Mouse (Mus musculus) adrenal gland, adult (tissue): Measurements from ENCODE around the gene Rprd1b.

Source experiments
- DNase-seq, 2 experiments: peaks; one replicate each; pipeline ENCODE4 v3.0.0; 2022 to 2023; ENCODE audit warnings: low spot score in 1 of 2; ENCODE audit not compliant: inconsistent age in 2 of 2

Gene Rprd1b

GRCm38 (mm10) chr2:158169771-158170170 lies 141.5 kb downstream of the Rprd1b start:
- no peak for DNase-seq

- peak in 1 of 2 experiments; percentile 64 for DNase-seq
Measured at GRCm38 (mm10) chr2:158170394-158170793, 142.1 kb downstream of the Rprd1b start.

DNA sequence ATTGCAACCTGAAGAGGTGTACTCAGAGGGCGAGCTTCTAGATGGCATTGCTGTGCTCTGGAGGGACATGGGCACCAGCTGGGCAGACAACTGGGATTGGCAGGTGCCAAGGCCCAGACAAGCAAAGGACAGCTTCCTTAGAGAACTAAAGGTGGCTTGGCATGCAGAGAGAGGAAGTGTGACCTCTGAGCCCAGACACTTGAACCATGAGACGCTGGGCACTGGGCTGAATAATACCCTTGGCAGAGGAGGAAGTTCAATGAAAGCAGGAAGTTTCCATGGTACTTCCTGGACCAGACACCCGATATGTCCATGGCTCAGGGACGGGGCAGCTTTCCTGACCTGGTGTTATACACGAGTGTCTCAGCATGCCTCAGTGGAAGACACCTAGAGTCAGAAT lies 146.1 kb downstream of the Rprd1b start:
- no peak for DNase-seq

GRCm38 (mm10) chr2:158174958-158175357 lies 146.7 kb downstream of the Rprd1b start:
- DNase-seq = peak in 1 of 2 experiments; percentile 61

- DNase-seq = peak in 1 of 2 experiments; percentile 63
Measured at GRCm38 (mm10) chr2:158175433-158175832, 147.1 kb downstream of the Rprd1b start.

DNA sequence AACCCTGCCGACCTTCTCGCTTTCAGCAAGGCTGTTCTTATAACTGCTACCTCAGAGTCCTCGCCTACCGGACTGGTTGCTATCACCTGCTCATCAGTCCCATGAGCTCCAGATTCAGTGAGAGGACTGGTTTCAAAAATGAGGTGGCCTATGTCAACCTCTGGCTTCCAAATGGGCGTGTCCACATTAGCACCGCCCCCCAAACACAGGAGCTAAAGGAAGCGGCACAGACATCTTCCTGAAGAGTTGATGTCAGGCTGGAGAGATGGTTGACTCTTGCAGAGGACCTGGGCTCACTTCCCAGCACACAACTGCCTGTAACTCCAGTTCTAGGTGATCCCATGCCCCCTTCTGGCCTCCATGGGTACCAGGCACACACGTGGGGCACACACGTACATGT lies 148.5 kb downstream of the Rprd1b start:
- no peak for DNase-seq

DNA sequence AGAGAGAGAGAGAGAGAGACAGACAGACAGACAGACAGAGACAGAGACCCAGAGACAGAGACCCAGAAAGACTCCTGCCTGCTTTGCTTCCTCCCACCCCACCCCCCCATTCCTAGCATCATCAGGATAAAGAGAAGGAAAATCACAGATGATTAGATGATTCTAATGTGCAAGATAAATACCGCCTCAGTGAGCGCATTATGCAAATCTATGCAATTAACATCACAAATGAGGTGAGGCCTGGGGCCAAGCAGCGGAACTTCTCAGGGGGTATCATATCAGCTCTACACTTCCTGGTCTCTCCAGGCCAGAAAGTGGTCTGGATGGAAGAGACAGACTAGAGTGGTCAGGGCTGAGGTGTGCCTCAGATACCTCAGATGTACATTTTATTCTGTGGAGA lies 149.3 kb downstream of the Rprd1b start:
- no peak for DNase-seq

- no peak for DNase-seq
Measured at GRCm38 (mm10) chr2:158178139-158178538, 149.8 kb downstream of the Rprd1b start.

GRCm38 (mm10) chr2:158178696-158179369 lies 150.5 kb downstream of the Rprd1b start:
- DNase-seq = peak; percentile 85 to 92

GRCm38 (mm10) chr2:158179370-158180111 lies 151.2 kb downstream of the Rprd1b start:
- peak in 1 of 2 experiments; percentile 60 for DNase-seq

GRCm38 (mm10) chr2:158180797-158181196 lies 152.5 kb downstream of the Rprd1b start:
- peak in 1 of 2 experiments; percentile 67 for DNase-seq
